Mouse (Mus musculus) G1E (cell line): ENCODE data around the gene Map7d1.

Source experiments
- CTCF ChIP-seq: IDR thresholded peaks from 2 replicates; pipeline ENCODE4 v1.5.1; 2012; ENCODE audit warnings: low read depth, low read length, inconsistent platforms, mixed read lengths
- POLR2AphosphoS5 ChIP-seq: IDR thresholded peaks from 2 replicates; pipeline ENCODE4 v1.6.1; 2012; ENCODE audit warnings: low read depth, low read length, inconsistent platforms; ENCODE audit not compliant: insufficient replicate concordance
- TAL1 ChIP-seq: conservative IDR thresholded peaks from 2 replicates; pipeline ENCODE4 v1.6.1; 2012; ENCODE audit warnings: low read depth, low read length, inconsistent platforms, mixed read lengths

- TF ChIP-seq CTCF (no peak), TAL1 (no peak), POLR2AphosphoS5 (no peak)
Measured at GRCm38 (mm10) chr4:126261266-126261665, 5.1 kb upstream of the Map7d1 start.
